Mouse (Mus musculus): ENCODE measurements around the gene Ets2.

DNA sequence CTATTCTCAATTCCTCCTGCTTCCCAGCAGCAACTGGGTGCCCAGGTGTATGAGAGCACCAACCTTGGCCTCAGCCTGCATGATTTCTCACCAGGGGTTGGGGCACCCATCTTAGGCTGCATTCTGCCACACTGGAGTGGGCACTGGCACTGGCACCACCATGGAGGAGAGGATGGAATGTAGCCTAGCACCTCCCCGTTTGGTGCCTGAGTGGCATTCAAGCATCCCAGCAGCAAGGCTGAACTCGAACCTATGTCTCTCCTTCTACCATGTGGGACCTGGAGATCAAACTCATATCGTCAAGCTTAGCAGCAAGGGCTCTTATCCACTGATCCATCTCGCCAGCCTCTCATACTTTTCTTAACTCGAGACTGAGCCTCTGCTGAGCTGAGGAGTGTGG is 22.9 kb downstream of the Ets2 start:
- no peak for TF ChIP-seq CTCF (IDR thresholded peaks at IDR 0.05; ENCODE audit: low read depth)
- no peak for TF ChIP-seq EP300 (optimal IDR thresholded peaks at IDR 0.05)

All from stomach, postnatal 0 days (tissue).